Mouse (Mus musculus) megakaryocyte-erythroid progenitor cell, adult 5-6 weeks (primary cell): Measurements from ENCODE around the gene Pde4d. TPM values are rescaled to one million over a fixed set of nuclear protein-coding genes. Genes with fewer than 3 reads are reported as not detected.
A peak's percentile ranks its signal among the peaks of the same experiment; 100 is the strongest.

Experiments used
- ATAC-seq: replicated peaks from 2 replicates; pipeline ENCODE4 v1.8.0; 2016; ENCODE audit warnings: mild to moderate bottlenecking, inconsistent platforms; ENCODE audit not compliant: severe bottlenecking, poor library complexity, low FRiP score, low TSS enrichment
- total RNA-seq, 2 experiments: library from RNA; stranded (forward) in 1 of 2; stranded (reverse) in 1 of 2; fragments of 200-1000, 215-1000 nt in 1 of 2; fragments of >200 nt in 1 of 2; fragmentation: Nextera tagmentation in 1 of 2; gene quantifications; 2 replicates each; pipeline ENCODE4 v1.2.3; 2014 to 2017

Pde4d gene
- total RNA-seq, 2 experiments from 2014 or later = 52.9 to 108 TPM

- ATAC-seq = no peak
These were observed 1105.8 kb downstream of the Pde4d start for GRCm38 (mm10) chr13:109555513-109555912.

DNA sequence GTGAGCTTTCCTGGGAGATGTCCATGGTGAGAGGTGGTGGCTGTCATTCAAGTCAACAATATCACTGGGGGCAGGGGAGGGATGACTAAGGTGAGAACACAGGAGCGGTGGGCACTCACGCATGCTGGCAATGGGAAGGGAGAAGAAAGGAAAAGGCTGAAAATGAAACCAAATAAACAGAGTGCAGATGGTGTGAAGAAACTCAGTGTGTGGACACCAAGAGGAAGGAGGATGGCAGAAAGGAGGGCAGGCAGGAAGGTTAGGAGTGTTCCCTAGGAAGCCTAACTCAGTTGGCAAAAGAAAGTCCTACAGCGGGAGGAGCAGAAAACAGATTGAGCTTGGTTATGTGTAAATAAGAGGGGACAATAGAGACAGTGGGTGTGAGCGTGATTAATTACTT lies 1107.1 kb downstream of the Pde4d start:
- no peak for ATAC-seq

GRCm38 (mm10) chr13:109558341-109559257 lies 1108.9 kb downstream of the Pde4d start:
- peak; percentile 96 for ATAC-seq

- ATAC-seq = no peak
These were observed 1110.5 kb downstream of the Pde4d start for GRCm38 (mm10) chr13:109560261-109560660.

- no peak for ATAC-seq
These were observed 1119.1 kb downstream of the Pde4d start for GRCm38 (mm10) chr13:109568638-109569468.

DNA sequence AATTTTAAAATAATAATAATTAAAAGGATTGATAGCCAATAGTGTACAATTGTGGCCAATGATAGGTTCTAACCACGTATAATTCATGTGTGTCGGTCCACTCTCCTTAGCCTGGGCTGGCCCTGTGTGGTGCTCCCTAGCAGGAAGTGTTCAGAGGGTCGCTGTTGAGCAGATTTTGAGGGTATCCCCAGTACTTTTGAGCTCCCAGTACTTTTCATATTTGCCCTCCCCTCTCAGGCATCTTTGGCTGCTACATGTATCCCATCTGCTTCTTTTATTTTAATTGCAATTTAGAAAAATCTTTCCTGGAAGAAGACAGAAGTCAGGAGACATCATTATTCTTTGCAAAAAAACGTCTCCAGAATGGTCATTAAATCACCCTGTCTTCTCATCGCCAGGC lies 1119.7 kb downstream of the Pde4d start:
- ATAC-seq = no peak

DNA sequence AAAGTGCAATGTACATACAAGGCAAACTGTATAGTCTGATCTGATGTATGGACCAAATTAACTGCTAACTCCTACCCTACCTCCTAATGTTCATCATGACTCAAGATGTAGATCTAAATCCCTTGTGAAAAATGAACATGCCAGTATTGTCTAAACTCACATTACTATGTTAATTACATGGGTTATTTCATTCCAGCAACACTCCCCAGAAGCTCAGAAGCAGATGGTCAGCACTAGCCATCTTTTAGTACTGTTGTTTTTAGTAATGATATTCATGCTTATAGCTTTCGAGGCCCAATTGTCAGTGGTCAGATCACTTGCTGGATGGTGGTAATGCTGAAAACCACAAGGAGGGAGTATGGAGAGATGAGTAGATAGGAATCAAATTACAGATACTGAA lies 1127.0 kb downstream of the Pde4d start:
- no peak for ATAC-seq

DNA sequence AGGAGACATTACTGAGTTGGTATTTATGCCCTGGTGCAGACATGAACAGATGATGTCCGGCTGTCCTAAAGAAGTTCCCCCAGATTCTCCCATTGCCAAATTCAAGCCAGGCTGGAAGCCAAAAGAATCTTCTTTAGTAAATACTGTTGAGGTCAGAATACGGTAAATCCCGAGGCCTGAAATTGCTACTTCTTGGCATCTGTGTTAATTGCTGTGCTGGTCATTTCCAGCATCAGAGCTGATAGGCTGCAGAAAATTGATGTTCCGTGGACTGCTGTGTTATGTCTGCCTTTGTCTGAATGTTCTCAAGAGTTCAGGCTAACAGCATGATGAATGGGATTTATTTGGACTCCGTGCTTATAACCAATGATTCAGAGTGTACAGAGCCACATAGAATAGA lies 1127.7 kb downstream of the Pde4d start:
- ATAC-seq = no peak

DNA sequence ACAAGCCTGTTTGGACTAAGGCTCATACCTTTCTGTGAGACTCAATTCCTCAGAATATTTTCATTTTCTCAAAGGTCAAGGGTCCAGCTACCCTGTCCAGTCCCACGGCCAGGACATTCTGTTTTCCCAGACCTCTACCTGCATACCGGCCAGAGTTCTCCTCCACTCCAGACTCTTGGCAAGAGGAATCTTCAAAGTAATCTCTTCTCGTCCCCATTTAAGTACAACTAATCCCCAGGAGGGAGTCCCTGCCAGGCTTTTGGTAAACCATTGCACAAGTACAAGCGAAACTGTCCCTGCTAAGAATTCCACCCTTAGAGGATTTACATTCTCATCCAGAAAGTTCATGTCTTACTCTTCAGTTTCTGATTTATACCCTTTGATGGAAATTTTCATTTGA lies 1128.2 kb downstream of the Pde4d start:
- ATAC-seq = no peak

- ATAC-seq = no peak
These were observed 1131.7 kb downstream of the Pde4d start for GRCm38 (mm10) chr13:109581284-109582070.

DNA sequence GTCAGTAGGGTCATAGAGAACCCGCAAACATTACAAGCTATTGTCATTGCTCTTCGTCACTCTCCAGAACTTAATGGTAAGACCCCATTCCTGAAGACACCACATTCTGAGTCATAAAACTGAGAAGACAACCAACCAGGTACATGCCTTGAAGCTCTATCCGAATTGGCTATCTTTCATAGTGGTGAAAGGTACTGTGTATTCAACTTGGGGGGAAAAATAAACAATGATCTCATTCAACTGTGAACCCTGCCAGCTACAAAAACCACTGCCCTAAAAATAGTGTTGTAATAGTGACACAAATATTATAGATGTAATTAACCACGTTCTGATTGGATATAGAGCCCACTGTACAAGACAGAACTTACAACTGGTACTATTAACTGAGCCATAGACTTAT lies 1140.3 kb downstream of the Pde4d start:
- no peak for ATAC-seq

GRCm38 (mm10) chr13:109592192-109592797 lies 1142.5 kb downstream of the Pde4d start:
- ATAC-seq = no peak

- ATAC-seq = no peak
These were observed 1150.0 kb downstream of the Pde4d start for GRCm38 (mm10) chr13:109599711-109600110.

GRCm38 (mm10) chr13:109604017-109604416 lies 1154.3 kb downstream of the Pde4d start:
- ATAC-seq = 0 out of 2 replicates have a peak, but pooled peaks have one; percentile 22

GRCm38 (mm10) chr13:109605140-109605539 lies 1155.4 kb downstream of the Pde4d start:
- ATAC-seq = no peak

DNA sequence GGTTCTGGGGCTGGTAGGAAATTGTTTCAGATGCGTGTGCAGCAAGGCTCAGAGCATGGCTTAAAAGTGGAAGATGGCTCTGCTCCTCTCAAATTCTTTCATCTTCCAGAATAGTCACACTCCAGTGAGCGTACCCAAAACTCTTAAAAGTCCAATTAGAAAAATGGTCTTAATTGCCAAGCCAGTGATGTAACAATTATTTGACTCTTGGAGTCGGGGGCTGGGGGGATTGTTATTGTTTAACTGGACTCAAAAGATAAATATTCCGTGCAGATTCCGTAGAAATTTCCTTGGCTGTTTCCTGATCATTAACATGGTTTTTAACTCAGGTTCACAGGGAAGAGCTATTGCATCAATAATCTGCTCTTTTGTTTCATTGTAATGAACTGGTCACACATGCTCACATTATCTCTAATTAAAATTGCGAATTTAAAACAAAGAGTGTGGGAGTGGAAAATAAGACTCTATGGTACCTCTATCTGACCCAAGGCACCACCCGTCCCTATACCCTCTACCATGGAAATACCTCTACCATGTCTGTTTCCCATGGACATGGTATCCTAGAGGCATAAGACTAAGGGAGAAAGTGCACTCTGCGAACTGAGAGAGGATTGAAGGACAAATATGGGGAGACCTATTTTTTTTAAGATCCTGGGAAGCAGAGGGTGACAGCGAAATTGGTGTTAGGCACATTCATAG lies 1159.5 kb downstream of the Pde4d start:
- no peak for ATAC-seq

DNA sequence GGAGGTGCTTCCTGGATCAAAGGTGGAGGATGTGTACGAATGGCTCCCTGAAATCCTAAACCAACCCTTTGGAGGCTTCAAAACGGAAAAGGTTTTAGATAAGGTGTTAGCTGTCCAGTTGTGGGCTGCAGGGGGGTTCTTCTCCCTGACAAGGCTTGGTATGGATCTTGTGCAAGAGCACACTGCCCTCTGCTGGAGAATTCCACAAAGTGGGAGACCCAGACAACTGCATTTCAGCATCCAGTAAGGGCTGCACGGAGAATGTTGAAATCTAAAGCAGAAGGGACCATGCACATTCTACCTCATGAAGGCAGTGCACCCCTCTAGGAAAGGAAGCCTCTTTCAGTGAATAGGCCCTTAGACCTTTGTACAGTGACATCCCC lies 1160.0 kb downstream of the Pde4d start:
- peak; percentile 79 for ATAC-seq

DNA sequence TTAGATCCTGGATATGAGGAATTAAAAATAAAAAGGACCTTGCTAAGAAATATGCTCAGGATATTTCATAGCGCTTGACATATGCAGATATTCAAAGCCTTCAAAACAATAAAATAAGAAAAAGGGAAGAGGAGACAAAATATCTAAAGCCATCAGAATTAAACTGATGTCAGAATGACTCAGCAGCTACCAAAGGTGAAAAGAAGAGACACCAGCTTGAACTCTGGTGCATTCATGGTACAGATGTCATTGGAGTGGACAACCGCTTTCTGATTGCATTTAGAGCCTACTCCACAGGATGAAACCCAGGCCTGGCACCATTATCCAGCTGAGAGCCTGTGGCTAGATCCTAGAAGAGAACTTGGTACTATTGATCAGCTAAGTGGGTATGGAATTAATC lies 1161.0 kb downstream of the Pde4d start:
- ATAC-seq = no peak
